Mouse (Mus musculus) T-helper 1 cell (primary cell): Measurements from ENCODE around the gene Clcn5.

ENCODE experiments used
- in situ Hi-C: fragments of 300-600 bp; cut with MboI, MseI; formaldehyde crosslinking; loops from one replicate; pipeline ENCODE4 v1.15.1; 2025; ENCODE audit warnings: high pct_unique_total_duplicates

Clcn5 gene

GRCm38 (mm10) chrX:7319089-7319721 is at the start of gene Clcn5:
Gene Clcn5 (minus strand): TSS chrX:7319358.
- in situ Hi-C loops = no loop called here

DNA sequence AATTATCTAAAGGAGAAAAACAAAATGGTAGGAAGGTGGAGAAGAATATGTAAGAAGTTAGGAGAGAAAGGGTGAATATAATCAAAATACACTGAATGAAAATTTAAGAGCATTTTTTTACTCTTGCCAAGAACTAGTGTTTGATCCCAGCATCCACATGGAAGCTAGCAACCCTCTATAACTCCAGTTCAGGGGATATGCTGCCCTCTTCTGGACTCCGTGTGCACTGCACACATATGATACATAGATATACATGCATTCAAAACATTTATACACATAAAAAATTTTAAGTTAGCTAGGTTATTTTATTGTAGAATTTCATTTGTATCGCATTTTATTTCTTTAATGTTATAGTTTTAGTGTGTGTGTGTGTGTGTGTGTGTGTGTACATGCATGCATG is 6.3 kb upstream of the Clcn5 start:
- in situ Hi-C loops = no loop called here

DNA sequence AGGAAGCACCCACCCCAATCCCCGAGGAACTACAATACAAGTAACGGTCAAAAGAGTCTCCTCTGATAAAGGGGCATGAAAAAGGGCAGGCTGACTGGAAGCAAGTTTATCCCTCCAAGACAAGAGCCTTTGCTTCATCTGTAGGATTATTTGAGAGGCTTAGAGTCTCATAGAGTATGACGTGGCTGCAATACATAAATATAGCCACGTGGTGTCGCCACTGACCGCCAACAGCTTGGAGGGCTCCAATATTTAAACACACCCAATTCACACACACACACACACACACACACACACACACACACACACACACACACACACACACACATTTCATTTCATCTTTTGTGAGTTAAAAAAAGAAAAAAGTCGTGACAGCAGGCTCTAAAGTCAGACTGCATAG is 3.1 kb upstream of the Clcn5 start:
- in situ Hi-C loops = no loop called here

GRCm38 (mm10) chrX:7320571-7320970 is 1.4 kb upstream of the Clcn5 start:
- in situ Hi-C loops = no loop called here

- in situ Hi-C loops = no loop called here
Observed at GRCm38 (mm10) chrX:7318551-7319025, 570 bp downstream of the Clcn5 start.

DNA sequence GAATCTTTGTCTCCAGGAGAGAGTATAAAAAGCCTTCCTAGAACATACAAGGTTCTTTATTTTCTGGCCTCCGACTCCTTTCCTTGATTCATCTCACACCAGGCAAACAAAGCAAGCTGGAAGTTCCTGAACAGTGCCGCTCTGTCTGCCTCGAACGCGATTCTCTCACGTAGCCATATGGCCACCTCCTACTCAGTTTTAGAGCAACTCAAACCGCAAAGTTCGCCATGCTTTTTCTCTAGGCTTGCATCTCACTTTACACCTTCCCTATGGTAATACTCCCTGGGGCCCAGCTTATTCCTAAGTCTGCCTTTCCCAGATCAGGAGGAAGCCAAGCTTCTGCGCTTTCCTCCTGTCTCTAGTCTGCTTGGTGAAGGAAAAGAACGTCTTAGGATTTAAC is 4.0 kb downstream of the Clcn5 start:
- in situ Hi-C loops = no loop called here

GRCm38 (mm10) chrX:7314645-7315044 is 4.5 kb downstream of the Clcn5 start:
- in situ Hi-C loops = no loop called here

GRCm38 (mm10) chrX:7308242-7308641 is 10.9 kb downstream of the Clcn5 start:
- in situ Hi-C loops = no loop called here

- in situ Hi-C loops = no loop called here
Observed at GRCm38 (mm10) chrX:7306861-7307260, 12.3 kb downstream of the Clcn5 start.

- in situ Hi-C loops = no loop called here
Observed at GRCm38 (mm10) chrX:7292981-7293380, 26.2 kb downstream of the Clcn5 start.

GRCm38 (mm10) chrX:7292151-7292768 is 26.9 kb downstream of the Clcn5 start:
- in situ Hi-C loops = no loop called here

DNA sequence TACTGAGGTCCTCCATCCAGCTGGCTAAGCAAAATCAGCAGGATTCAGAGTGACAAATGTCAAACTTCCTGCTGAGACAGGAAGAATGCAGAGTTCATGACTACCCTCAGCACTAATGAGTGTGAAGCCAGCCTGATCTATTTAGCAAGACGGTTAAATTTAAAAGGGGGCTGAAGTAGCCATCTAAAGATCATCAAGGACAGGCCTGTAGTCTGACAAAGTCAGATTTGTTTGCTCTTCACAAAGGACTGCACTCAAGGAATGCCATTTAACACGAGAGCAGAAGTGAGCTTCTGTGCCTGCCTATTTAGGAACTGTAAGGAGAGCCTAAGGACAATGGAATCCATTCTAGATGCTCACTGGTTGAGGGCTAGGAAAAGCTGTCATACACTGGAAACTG is 30.2 kb downstream of the Clcn5 start:
- in situ Hi-C loops = no loop called here

- in situ Hi-C loops = no loop called here
Observed at GRCm38 (mm10) chrX:7287051-7287734, 32.0 kb downstream of the Clcn5 start.

- in situ Hi-C loops = loop anchor here (5.0 kb wide), 1 partner anchor 160 kb away; no protein-coding TSS in a partner anchor
Observed at GRCm38 (mm10) chrX:7282636-7283035, 36.5 kb downstream of the Clcn5 start.

DNA sequence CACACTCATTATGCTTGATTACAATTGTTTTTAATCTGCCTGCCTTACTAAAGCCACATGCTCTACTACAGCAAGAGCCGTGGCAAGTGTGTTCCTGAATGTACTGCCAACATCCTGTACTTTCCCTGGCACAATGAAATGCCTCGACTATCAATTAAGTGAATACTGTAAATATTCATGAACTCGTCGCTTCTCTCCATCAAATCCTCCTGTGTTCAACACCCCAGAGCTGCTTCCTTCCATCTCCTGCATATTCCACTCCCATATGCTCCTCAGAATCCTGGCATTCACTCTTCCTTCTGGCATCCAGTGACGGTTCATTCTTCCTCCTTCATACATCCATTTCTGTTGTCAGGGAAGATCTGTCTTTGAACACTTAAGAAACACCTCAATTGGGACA is 39.4 kb downstream of the Clcn5 start:
- in situ Hi-C loops = loop anchor here (5.0 kb wide), 1 partner anchor 157 kb away; no protein-coding TSS in a partner anchor

- in situ Hi-C loops = no loop called here
Observed at GRCm38 (mm10) chrX:7276564-7276963, 42.6 kb downstream of the Clcn5 start.

DNA sequence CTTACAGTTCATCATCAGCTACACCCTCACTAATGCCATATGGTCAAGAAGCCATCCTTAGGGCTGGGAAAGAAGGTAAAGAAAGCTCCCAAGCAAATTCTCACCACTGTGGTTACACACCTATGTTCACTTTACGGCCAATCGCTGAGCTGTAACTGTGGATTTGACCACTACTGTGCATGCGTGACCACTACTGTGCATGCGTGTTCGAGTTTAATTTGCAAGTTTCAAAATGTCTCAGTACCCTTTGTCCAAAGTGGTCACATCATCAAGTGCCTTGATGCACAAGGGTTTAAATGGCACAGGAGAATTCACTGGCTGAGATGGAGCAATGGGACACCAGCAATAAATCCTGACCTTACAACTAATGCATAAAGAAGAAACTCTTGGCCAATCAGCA is 58.0 kb downstream of the Clcn5 start:
- in situ Hi-C loops = no loop called here

DNA sequence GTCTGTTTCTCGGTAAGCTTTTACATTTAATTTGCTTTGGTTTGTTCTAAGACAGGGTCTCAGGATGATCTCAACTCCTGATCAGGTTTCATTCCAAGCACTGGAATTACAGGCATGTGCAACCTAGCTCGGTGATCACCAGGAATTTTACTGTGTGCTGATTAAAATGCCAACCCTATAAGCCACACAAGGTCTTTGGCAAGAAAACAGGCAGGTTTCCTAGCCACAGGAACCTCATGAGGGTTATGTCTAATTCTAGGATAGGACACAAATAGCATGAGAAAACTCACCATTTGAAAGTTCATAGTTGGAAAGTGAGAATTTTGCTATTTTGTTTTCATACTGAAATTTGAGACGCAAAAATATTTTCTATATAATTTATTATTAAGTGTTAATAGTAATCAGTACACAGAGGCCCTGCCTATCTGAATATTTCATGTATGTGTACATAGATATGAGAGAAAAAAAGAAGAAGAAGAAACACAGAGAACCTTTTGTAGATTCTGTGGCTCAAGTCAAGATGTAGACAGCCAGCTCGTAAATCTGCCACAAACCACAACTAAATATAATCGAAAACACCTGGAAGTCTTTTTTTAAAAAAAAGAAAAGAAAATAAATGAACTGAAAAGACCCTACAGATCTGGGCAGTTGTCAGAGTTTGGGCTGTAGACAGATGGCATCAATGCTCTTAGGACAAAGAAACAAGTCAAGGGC is 58.6 kb downstream of the Clcn5 start:
- in situ Hi-C loops = no loop called here

DNA sequence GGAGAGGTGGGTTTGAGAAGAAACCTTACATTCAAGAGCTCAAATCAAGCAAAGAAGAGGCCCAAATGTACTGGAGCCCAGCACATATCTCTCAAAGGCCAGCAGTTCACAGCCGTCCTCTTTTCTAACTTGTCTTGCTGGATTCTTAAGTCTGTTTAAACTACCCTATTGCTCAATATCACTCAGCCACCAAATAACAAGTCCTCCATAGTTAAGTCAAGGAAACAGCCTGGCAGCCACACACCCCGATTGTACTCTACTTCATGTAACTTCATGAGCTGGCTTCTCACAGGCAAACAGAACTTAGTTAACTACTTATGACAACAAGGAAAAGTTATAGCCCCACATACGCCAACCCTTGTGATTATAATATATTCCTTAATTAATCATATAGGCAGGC is 59.4 kb downstream of the Clcn5 start:
- in situ Hi-C loops = no loop called here

- in situ Hi-C loops = no loop called here
Observed at GRCm38 (mm10) chrX:7256022-7256421, 63.1 kb downstream of the Clcn5 start.

DNA sequence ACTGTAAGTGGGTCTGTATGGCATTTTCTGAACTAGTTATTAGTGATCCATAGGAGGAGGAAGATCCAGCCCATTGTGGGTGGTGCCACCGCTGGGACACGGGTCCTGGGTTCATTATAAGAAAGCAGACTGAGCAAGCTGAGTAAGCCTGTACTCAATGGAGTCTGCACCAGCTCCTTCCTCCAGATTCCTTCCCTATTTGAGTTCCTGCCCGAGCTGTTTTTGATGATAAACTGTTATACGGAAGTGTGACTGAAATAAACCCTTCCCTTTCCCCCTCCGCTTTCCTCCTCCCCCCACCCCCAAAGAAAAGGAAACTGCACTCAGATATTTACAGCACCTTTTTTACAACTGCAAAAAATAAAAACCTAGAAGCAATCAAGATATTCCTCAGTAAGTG is 115.1 kb downstream of the Clcn5 start:
- in situ Hi-C loops = no loop called here

DNA sequence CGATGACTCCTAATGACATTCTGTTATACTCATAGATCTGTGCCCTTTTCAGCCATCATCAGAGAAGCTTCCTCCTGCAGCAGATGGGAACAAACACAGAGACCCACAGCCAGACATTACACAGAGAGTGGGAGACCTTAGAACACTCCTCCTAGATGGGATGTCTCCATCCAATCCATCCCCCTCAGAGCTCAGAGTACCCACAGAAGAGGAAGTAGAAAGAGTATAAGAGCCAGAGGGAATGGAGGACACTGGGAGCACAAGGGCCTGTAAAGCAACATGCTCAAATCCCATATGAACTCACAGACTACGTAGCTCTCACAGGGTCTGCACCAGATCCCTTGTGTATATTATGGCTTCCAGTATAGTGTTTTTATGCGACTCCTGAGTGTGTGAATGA is 115.6 kb downstream of the Clcn5 start:
- in situ Hi-C loops = no loop called here
